Mouse (Mus musculus) hindbrain, embryonic 12.5 days (tissue): ENCODE measurements around the gene Pknox2. TPM values are rescaled to one million over a fixed set of nuclear protein-coding genes. Genes with fewer than 3 reads are reported as not detected.

Source experiments
- ATAC-seq: fragments of 200-750 bp; cut with Nextera tagmentation; 2 replicates; pipeline ENCODE4 v1.8.0; 2017; ENCODE audit warnings: moderate TSS enrichment; ENCODE audit not compliant: low FRiP score
- H3K27ac ChIP-seq: fragments of 300-500 bp; sonication (generic); 2 replicates; pipeline ENCODE4 v1.5.1; 2016; ENCODE audit warnings: mild to moderate bottlenecking
- H3K27me3 ChIP-seq: fragments of 300-500 bp; sonication (generic); 2 replicates; pipeline ENCODE4 v1.6.1; 2016; ENCODE audit warnings: mild to moderate bottlenecking
- H3K36me3 ChIP-seq: fragments of 300-500 bp; sonication (generic); 2 replicates; pipeline ENCODE4 v1.6.1; 2016; ENCODE audit warnings: mild to moderate bottlenecking
- H3K4me1 ChIP-seq: fragments of 300-500 bp; sonication (generic); 2 replicates; pipeline ENCODE4 v1.6.1; 2016
- H3K4me2 ChIP-seq: fragments of 300-500 bp; sonication (generic); replicated peaks from 2 replicates; pipeline ENCODE4 v1.6.1; 2016; ENCODE audit warnings: mild to moderate bottlenecking
- H3K4me3 ChIP-seq: fragments of 300-500 bp; sonication (generic); 2 replicates; pipeline ENCODE4 v1.5.1; 2016; ENCODE audit warnings: mild to moderate bottlenecking
- H3K9ac ChIP-seq: fragments of 300-500 bp; sonication (generic); 2 replicates; pipeline ENCODE4 v1.6.1; 2016; ENCODE audit warnings: mild to moderate bottlenecking, moderate library complexity
- H3K9me3 ChIP-seq: fragments of 300-500 bp; sonication (generic); replicated peaks from 2 replicates; pipeline ENCODE4 v1.6.1; 2016; ENCODE audit warnings: mild to moderate bottlenecking
- WGBS: fragments of 180-500 bp; shearing (Covaris S2); methylation state at CpG from one replicate; pipeline ENCODE4 v1.1.7; 2016; 5-methylcytosine and 5-hydroxymethylcytosine counted together
- polyA plus RNA-seq: library from polyadenylated mRNA; unstranded; fragments of >200 nt; fragmentation: Nextera tagmentation; extraction: Ambion mirVana; gene quantifications from 2 replicates; pipeline ENCODE4 v1.2.1, GENCODE M21; 2016

Gene Pknox2
- polyA plus RNA-seq, 1 experiment from 2014 or later: 29.6 TPM

GRCm38 (mm10) chr9:36900464-36900863, 246.7 kb downstream of the Pknox2 start:
- Histone ChIP-seq H3K27me3 (no peaks in the 10 kb centered on the region), H3K36me3 (0 out of 2 replicates have a peak, but pooled peaks cover 7% of the 10 kb centered on the region), H3K4me3 (no peak overlapping the region), H3K4me1 (no peaks in the 10 kb centered on the region), H3K9me3 (no peaks in the 10 kb centered on the region), H3K27ac (no peak overlapping the region), H3K4me2 (no peak overlapping the region), H3K9ac (no peak overlapping the region)
- no peak for ATAC-seq
- WGBS: 88% methylated on average over 4 of the region's 4 CpGs

GRCm38 (mm10) chr9:36898560-36898959, 248.6 kb downstream of the Pknox2 start:
- 0 out of 2 replicates have a peak, but pooled peaks cover 10% of the 10 kb centered on the region for H3K36me3 ChIP-seq
- H3K4me3 ChIP-seq: no peak overlapping the region
- H3K27me3 ChIP-seq: no peaks in the 10 kb centered on the region
- no peak for ATAC-seq
- no peak overlapping the region for H3K4me2 ChIP-seq
- no peaks in the 10 kb centered on the region for H3K9me3 ChIP-seq
- no peak overlapping the region for H3K9ac ChIP-seq
- H3K4me1 ChIP-seq: no peaks in the 10 kb centered on the region
- H3K27ac ChIP-seq: no peak overlapping the region
- WGBS: 92% methylated on average over 3 of the region's 3 CpGs

- no peak overlapping the region for H3K4me3 ChIP-seq
- no peak overlapping the region for H3K9ac ChIP-seq
- H3K27me3 ChIP-seq: no peaks in the 10 kb centered on the region
- no peak overlapping the region for H3K4me2 ChIP-seq
- 82% methylated on average over 8 of the region's 8 CpGs for WGBS
- peak; percentile 84 for ATAC-seq
- H3K27ac ChIP-seq: no peak overlapping the region
- H3K9me3 ChIP-seq: no peaks in the 10 kb centered on the region
- H3K4me1 ChIP-seq: no peaks in the 10 kb centered on the region
- H3K36me3 ChIP-seq: peaks cover 27% of the 10 kb centered on the region
These were observed 252.1 kb downstream of the Pknox2 start for GRCm38 (mm10) chr9:36895009-36895693.

GRCm38 (mm10) chr9:36894242-36894641, 253.0 kb downstream of the Pknox2 start:
- Histone ChIP-seq H3K4me1 (no peaks in the 10 kb centered on the region), H3K9me3 (no peaks in the 10 kb centered on the region), H3K36me3 (peaks cover 27% of the 10 kb centered on the region), H3K9ac (no peak overlapping the region), H3K27me3 (no peaks in the 10 kb centered on the region), H3K4me3 (no peak overlapping the region), H3K4me2 (no peak overlapping the region), H3K27ac (no peak overlapping the region)
- no peak for ATAC-seq
- WGBS: 87% methylated on average over 7 of the region's 7 CpGs

- WGBS: 79% methylated on average over 6 of the region's 6 CpGs
- Histone ChIP-seq H3K9me3 (no peaks in the 10 kb centered on the region), H3K36me3 (peaks cover 21% of the 10 kb centered on the region), H3K4me2 (no peak overlapping the region), H3K9ac (no peak overlapping the region), H3K27ac (no peak overlapping the region), H3K4me1 (no peaks in the 10 kb centered on the region), H3K4me3 (no peak overlapping the region), H3K27me3 (no peaks in the 10 kb centered on the region)
- no peak for ATAC-seq
These were observed 253.7 kb downstream of the Pknox2 start for GRCm38 (mm10) chr9:36893413-36893990.

- Histone ChIP-seq H3K4me1 (no peaks in the 10 kb centered on the region), H3K27ac (no peak overlapping the region), H3K9me3 (no peaks in the 10 kb centered on the region), H3K36me3 (peaks cover 20% of the 10 kb centered on the region), H3K27me3 (no peaks in the 10 kb centered on the region), H3K4me2 (no peak overlapping the region), H3K9ac (no peak overlapping the region), H3K4me3 (no peak overlapping the region)
- WGBS: 22% methylated on average over 4 of the region's 4 CpGs
- 0 out of 2 replicates have a peak, but pooled peaks have one; percentile 33 for ATAC-seq
These were observed 256.7 kb downstream of the Pknox2 start for GRCm38 (mm10) chr9:36890552-36890951.

GRCm38 (mm10) chr9:36885237-36885636, 262.0 kb downstream of the Pknox2 start:
- no peaks in the 10 kb centered on the region for H3K27me3 ChIP-seq
- H3K9me3 ChIP-seq: no peaks in the 10 kb centered on the region
- no peak overlapping the region for H3K4me3 ChIP-seq
- ATAC-seq: no peak
- WGBS: 61% methylated on average over 3 of the region's 3 CpGs
- H3K36me3 ChIP-seq: no peaks in the 10 kb centered on the region
- no peak overlapping the region for H3K27ac ChIP-seq
- H3K4me1 ChIP-seq: peaks cover 21% of the 10 kb centered on the region
- no peak overlapping the region for H3K4me2 ChIP-seq
- no peak overlapping the region for H3K9ac ChIP-seq

- Histone ChIP-seq H3K27me3 (no peaks in the 10 kb centered on the region), H3K36me3 (peaks cover 16% of the 10 kb centered on the region), H3K9ac (no peak overlapping the region), H3K4me2 (no peak overlapping the region), H3K4me1 (peaks cover 21% of the 10 kb centered on the region), H3K9me3 (no peaks in the 10 kb centered on the region), H3K27ac (no peak overlapping the region), H3K4me3 (no peak overlapping the region)
- ATAC-seq: no peak
- 69% methylated on average over 3 of the region's 3 CpGs for WGBS
These were observed 263.6 kb downstream of the Pknox2 start for GRCm38 (mm10) chr9:36883569-36883968.

- H3K36me3 ChIP-seq: peaks cover 27% of the 10 kb centered on the region
- peaks cover 21% of the 10 kb centered on the region for H3K4me1 ChIP-seq
- no peak overlapping the region for H3K9ac ChIP-seq
- peak overlapping the region; percentile 77 for H3K27ac ChIP-seq
- WGBS: 27% methylated on average over 8 of the region's 8 CpGs
- ATAC-seq: peak; percentile 94
- no peak overlapping the region for H3K4me2 ChIP-seq
- no peaks in the 10 kb centered on the region for H3K27me3 ChIP-seq
- H3K4me3 ChIP-seq: no peak overlapping the region
- H3K9me3 ChIP-seq: no peaks in the 10 kb centered on the region
These were observed 265.0 kb downstream of the Pknox2 start for GRCm38 (mm10) chr9:36882034-36882745.

- Histone ChIP-seq H3K36me3 (peaks cover 33% of the 10 kb centered on the region), H3K9ac (no peak overlapping the region), H3K27me3 (no peaks in the 10 kb centered on the region), H3K4me1 (peaks cover 21% of the 10 kb centered on the region), H3K4me2 (no peak overlapping the region), H3K27ac (peak overlapping the region; percentile 77), H3K9me3 (no peaks in the 10 kb centered on the region), H3K4me3 (no peak overlapping the region)
- WGBS: 47% methylated on average over 5 of the region's 5 CpGs
- ATAC-seq: peak; percentile 64
These were observed 265.6 kb downstream of the Pknox2 start for GRCm38 (mm10) chr9:36881615-36882014.

GRCm38 (mm10) chr9:36876787-36877186, 270.4 kb downstream of the Pknox2 start:
- Histone ChIP-seq H3K4me3 (no peak overlapping the region), H3K4me1 (peaks cover 10% of the 10 kb centered on the region), H3K36me3 (peaks cover 78% of the 10 kb centered on the region), H3K9me3 (no peaks in the 10 kb centered on the region), H3K27ac (no peak overlapping the region), H3K4me2 (no peak overlapping the region), H3K9ac (no peak overlapping the region), H3K27me3 (no peaks in the 10 kb centered on the region)
- no peak for ATAC-seq

- Histone ChIP-seq H3K36me3 (peaks cover 83% of the 10 kb centered on the region), H3K9me3 (no peaks in the 10 kb centered on the region), H3K27me3 (no peaks in the 10 kb centered on the region), H3K4me2 (no peak overlapping the region), H3K4me1 (peaks cover 6% of the 10 kb centered on the region; the same call in 1 of the 2 replicates), H3K9ac (no peak overlapping the region), H3K27ac (no peak overlapping the region), H3K4me3 (no peak overlapping the region)
- 89% methylated on average over 5 of the region's 5 CpGs for WGBS
- no peak for ATAC-seq
These were observed 270.9 kb downstream of the Pknox2 start for GRCm38 (mm10) chr9:36876313-36876712.
